Mouse (Mus musculus) midbrain, embryonic 13.5 days (tissue): ENCODE measurements around the gene Plekhj1. TPM values are rescaled to one million over a fixed set of nuclear protein-coding genes. Genes with fewer than 3 reads are reported as not detected.

ENCODE experiments used
- ATAC-seq: fragments of 200-750 bp; cut with Nextera tagmentation; 2 replicates; pipeline ENCODE4 v1.8.0; 2017; ENCODE audit warnings: mild to moderate bottlenecking, moderate TSS enrichment, moderate library complexity
- H3K27ac ChIP-seq: fragments of 300-500 bp; sonication (generic); 2 replicates; pipeline ENCODE4 v1.5.1; 2015; ENCODE audit warnings: inconsistent platforms, mild to moderate bottlenecking, moderate library complexity
- H3K27me3 ChIP-seq: fragments of 300-500 bp; sonication (generic); 2 replicates; pipeline ENCODE4 v1.6.1; 2015; ENCODE audit warnings: mild to moderate bottlenecking, inconsistent platforms
- H3K36me3 ChIP-seq: fragments of 300-500 bp; sonication (generic); 2 replicates; pipeline ENCODE4 v1.6.1; 2015; ENCODE audit warnings: mild to moderate bottlenecking, inconsistent platforms
- H3K4me1 ChIP-seq: fragments of 300-500 bp; sonication (generic); replicated peaks from 2 replicates; pipeline ENCODE4 v1.6.1; 2015; ENCODE audit warnings: inconsistent platforms
- H3K4me2 ChIP-seq: fragments of 300-500 bp; sonication (generic); replicated peaks from 2 replicates; pipeline ENCODE4 v1.6.1; 2015; ENCODE audit warnings: moderate library complexity, mild to moderate bottlenecking, inconsistent platforms
- H3K4me3 ChIP-seq: fragments of 300-500 bp; sonication (generic); replicated peaks from 2 replicates; pipeline ENCODE4 v1.5.1; 2015; ENCODE audit warnings: mild to moderate bottlenecking, inconsistent platforms
- H3K9ac ChIP-seq: fragments of 300-500 bp; sonication (generic); replicated peaks from 2 replicates; pipeline ENCODE4 v1.6.1; 2015; ENCODE audit warnings: mild to moderate bottlenecking, inconsistent platforms
- H3K9me3 ChIP-seq: fragments of 300-500 bp; sonication (generic); 2 replicates; pipeline ENCODE4 v1.6.1; 2016; ENCODE audit warnings: mild to moderate bottlenecking, inconsistent platforms
- WGBS: fragments of 180-500 bp; shearing (Covaris S2); methylation state at CpG from one replicate; pipeline ENCODE4 v1.1.7; 2015; 5-methylcytosine and 5-hydroxymethylcytosine counted together
- polyA plus RNA-seq: library from polyadenylated mRNA; unstranded; fragments of >200 nt; fragmentation: Nextera tagmentation; extraction: Ambion mirVana; gene quantifications from 2 replicates; pipeline ENCODE4 v1.2.1, GENCODE M21; 2015

Plekhj1 gene
- 131 and 150 TPM in 2 replicates for polyA plus RNA-seq

GRCm38 (mm10) chr10:80798150-80799006 lies at the start of gene Plekhj1, which contains the start of gene Sf3a2:
Gene Plekhj1, minus strand, starts transcription at chr10:80798626.
Gene Sf3a2, plus strand, starts transcription at chr10:80798198.
- peaks cover 59% of the 10 kb centered on the region for H3K36me3 ChIP-seq
- peaks cover 37% of the 10 kb centered on the region for H3K4me1 ChIP-seq
- peak within 1 kb of the TSS; percentile 99 for H3K4me2 ChIP-seq
- H3K9ac ChIP-seq: peak within 1 kb of the TSS; percentile 96
- H3K4me3 ChIP-seq: peak within 1 kb of the TSS; percentile 95
- H3K27ac ChIP-seq: peak within 1 kb of the TSS; percentile 95
- no peaks in the 10 kb centered on the region for H3K27me3 ChIP-seq
- H3K9me3 ChIP-seq: no peaks in the 10 kb centered on the region
- under 1% methylated on average over 104 of the region's 104 CpGs for WGBS
- ATAC-seq: peak; percentile 93

- H3K36me3 ChIP-seq: peaks cover 8% of the 10 kb centered on the region; the same call in 1 of the 2 replicates
- no peak overlapping the region for H3K4me2 ChIP-seq
- ATAC-seq: no peak
- H3K9ac ChIP-seq: no peak overlapping the region
- no peaks in the 10 kb centered on the region for H3K9me3 ChIP-seq
- no peak overlapping the region for H3K27ac ChIP-seq
- H3K4me3 ChIP-seq: no peak overlapping the region
- WGBS: 82% methylated on average over 12 of the region's 12 CpGs
- peaks cover 53% of the 10 kb centered on the region for H3K27me3 ChIP-seq
- peaks cover 13% of the 10 kb centered on the region for H3K4me1 ChIP-seq
Measured at GRCm38 (mm10) chr10:80845732-80846131, 47.3 kb upstream of the Plekhj1 start.

GRCm38 (mm10) chr10:80845055-80845693 lies 46.7 kb upstream of the Plekhj1 start:
- Histone ChIP-seq H3K9me3 (no peaks in the 10 kb centered on the region), H3K27ac (no peak overlapping the region), H3K4me3 (no peak overlapping the region), H3K36me3 (peaks cover 3% of the 10 kb centered on the region; the same call in 1 of the 2 replicates), H3K9ac (peak overlapping the region; percentile 74; the same call in 1 of the 2 replicates), H3K27me3 (peaks cover 53% of the 10 kb centered on the region), H3K4me1 (peaks cover 13% of the 10 kb centered on the region), H3K4me2 (no peak overlapping the region)
- WGBS: 66% methylated on average over 8 of the region's 8 CpGs
- no peak for ATAC-seq

- Histone ChIP-seq H3K4me1 (peaks cover 19% of the 10 kb centered on the region), H3K9ac (peak within 1 kb of the TSS; percentile 74), H3K4me3 (peak within 1 kb of the TSS; percentile 48), H3K27ac (no peak within 1 kb of the TSS), H3K4me2 (peak within 1 kb of the TSS; percentile 78), H3K9me3 (no peaks in the 10 kb centered on the region), H3K36me3 (no peaks in the 10 kb centered on the region), H3K27me3 (peaks cover 53% of the 10 kb centered on the region)
- 4% methylated on average over 47 of the region's 51 CpGs for WGBS
- peak; percentile 37; the same call in 1 of the 2 replicates for ATAC-seq
Measured at GRCm38 (mm10) chr10:80843931-80844547, 45.6 kb upstream of the Plekhj1 start, which contains the start of gene Lingo3. Gene Lingo3, minus strand, starts transcription at chr10:80844039.

GRCm38 (mm10) chr10:80843087-80843930 lies 44.9 kb upstream of the Plekhj1 start:
- H3K4me3 ChIP-seq: peak overlapping the region; percentile 48
- H3K4me2 ChIP-seq: peak overlapping the region; percentile 78
- 0 out of 2 replicates have a peak, but pooled peaks have one; percentile 28 for ATAC-seq
- peak overlapping the region; percentile 74 for H3K9ac ChIP-seq
- no peaks in the 10 kb centered on the region for H3K9me3 ChIP-seq
- WGBS: 8% methylated on average over 32 of the region's 32 CpGs
- H3K27ac ChIP-seq: no peak overlapping the region
- H3K27me3 ChIP-seq: peaks cover 53% of the 10 kb centered on the region
- no peaks in the 10 kb centered on the region for H3K36me3 ChIP-seq
- H3K4me1 ChIP-seq: peaks cover 19% of the 10 kb centered on the region

- Histone ChIP-seq H3K4me1 (peaks cover 21% of the 10 kb centered on the region), H3K36me3 (no peaks in the 10 kb centered on the region), H3K4me2 (no peak overlapping the region), H3K9ac (no peak overlapping the region), H3K9me3 (no peaks in the 10 kb centered on the region), H3K27me3 (peaks cover 53% of the 10 kb centered on the region), H3K4me3 (no peak overlapping the region), H3K27ac (no peak overlapping the region)
- ATAC-seq: no peak
- 83% methylated on average over 15 of the region's 15 CpGs for WGBS
Measured at GRCm38 (mm10) chr10:80842334-80842733, 43.9 kb upstream of the Plekhj1 start.

- Histone ChIP-seq H3K4me1 (peaks cover 21% of the 10 kb centered on the region), H3K36me3 (no peaks in the 10 kb centered on the region), H3K4me2 (no peak overlapping the region), H3K9me3 (no peaks in the 10 kb centered on the region), H3K4me3 (no peak overlapping the region), H3K27ac (no peak overlapping the region), H3K9ac (no peak overlapping the region), H3K27me3 (peaks cover 57% of the 10 kb centered on the region)
- 88% methylated on average over 2 of the region's 2 CpGs for WGBS
- no peak for ATAC-seq
Measured at GRCm38 (mm10) chr10:80841685-80842084, 43.3 kb upstream of the Plekhj1 start.

GRCm38 (mm10) chr10:80839848-80840247 lies 41.4 kb upstream of the Plekhj1 start:
- H3K9ac ChIP-seq: no peak overlapping the region
- H3K27me3 ChIP-seq: peaks cover 61% of the 10 kb centered on the region
- H3K4me3 ChIP-seq: no peak overlapping the region
- H3K36me3 ChIP-seq: no peaks in the 10 kb centered on the region
- WGBS: 60% methylated on average over 6 of the region's 6 CpGs
- no peak for ATAC-seq
- no peak overlapping the region for H3K27ac ChIP-seq
- no peaks in the 10 kb centered on the region for H3K9me3 ChIP-seq
- H3K4me1 ChIP-seq: peaks cover 31% of the 10 kb centered on the region
- H3K4me2 ChIP-seq: no peak overlapping the region

GRCm38 (mm10) chr10:80838346-80838912 lies 40.0 kb upstream of the Plekhj1 start:
- WGBS: 68% methylated on average over 2 of the region's 2 CpGs

GRCm38 (mm10) chr10:80837827-80838226 lies 39.4 kb upstream of the Plekhj1 start:
- WGBS: 21% methylated on average over 2 of the region's 2 CpGs
- no peak overlapping the region for H3K27ac ChIP-seq
- no peak overlapping the region for H3K4me3 ChIP-seq
- H3K9me3 ChIP-seq: no peaks in the 10 kb centered on the region
- no peak overlapping the region for H3K4me2 ChIP-seq
- H3K36me3 ChIP-seq: no peaks in the 10 kb centered on the region
- peaks cover 22% of the 10 kb centered on the region for H3K4me1 ChIP-seq
- no peak for ATAC-seq
- no peak overlapping the region for H3K9ac ChIP-seq
- peaks cover 59% of the 10 kb centered on the region for H3K27me3 ChIP-seq

More at GRCm38 (mm10) chr10:80838346-80838912, 40.0 kb upstream of the Plekhj1 start:
- no peak overlapping the region for H3K9ac ChIP-seq
- no peaks in the 10 kb centered on the region for H3K9me3 ChIP-seq
- no peak overlapping the region for H3K4me3 ChIP-seq
- H3K4me1 ChIP-seq: peaks cover 21% of the 10 kb centered on the region
- no peaks in the 10 kb centered on the region for H3K36me3 ChIP-seq
- no peak overlapping the region for H3K4me2 ChIP-seq
- ATAC-seq: no peak
- peaks cover 61% of the 10 kb centered on the region for H3K27me3 ChIP-seq
- no peak overlapping the region for H3K27ac ChIP-seq

- Histone ChIP-seq H3K36me3 (no peaks in the 10 kb centered on the region), H3K9me3 (no peaks in the 10 kb centered on the region), H3K4me1 (peaks cover 29% of the 10 kb centered on the region), H3K27ac (no peak overlapping the region), H3K4me2 (no peak overlapping the region), H3K4me3 (no peak overlapping the region), H3K9ac (no peak overlapping the region), H3K27me3 (peaks cover 51% of the 10 kb centered on the region)
- no peak for ATAC-seq
- WGBS: 53% methylated on average over 7 of the region's 7 CpGs
Measured at GRCm38 (mm10) chr10:80836949-80837379, 38.5 kb upstream of the Plekhj1 start.
